Mouse (Mus musculus) gastrocnemius, postnatal 10 days (tissue): ENCODE measurements around the gene Map3k15. TPM values are rescaled to one million over a fixed set of nuclear protein-coding genes. Genes with fewer than 3 reads are reported as not detected.

Source experiments
- DNase-seq: peaks from one replicate; pipeline ENCODE4 v3.0.0; 2021; ENCODE audit warnings: mixed read lengths
- long read RNA-seq, 2 experiments: library from polyadenylated mRNA; stranded (forward); transcript quantifications; one replicate each; pipeline ENCODE4 v2.0.0; 2021
- total RNA-seq, 2 experiments: library from RNA; stranded (reverse); gene quantifications; 2 replicates each; pipeline ENCODE4 v1.2.3; 2021

Map3k15 gene
- under 1 TPM; 0.16 to 0.41 TPM for total RNA-seq
- long read RNA-seq, experiment 1 = 0 reads
- long read RNA-seq, experiment 2 = 0 reads

DNA sequence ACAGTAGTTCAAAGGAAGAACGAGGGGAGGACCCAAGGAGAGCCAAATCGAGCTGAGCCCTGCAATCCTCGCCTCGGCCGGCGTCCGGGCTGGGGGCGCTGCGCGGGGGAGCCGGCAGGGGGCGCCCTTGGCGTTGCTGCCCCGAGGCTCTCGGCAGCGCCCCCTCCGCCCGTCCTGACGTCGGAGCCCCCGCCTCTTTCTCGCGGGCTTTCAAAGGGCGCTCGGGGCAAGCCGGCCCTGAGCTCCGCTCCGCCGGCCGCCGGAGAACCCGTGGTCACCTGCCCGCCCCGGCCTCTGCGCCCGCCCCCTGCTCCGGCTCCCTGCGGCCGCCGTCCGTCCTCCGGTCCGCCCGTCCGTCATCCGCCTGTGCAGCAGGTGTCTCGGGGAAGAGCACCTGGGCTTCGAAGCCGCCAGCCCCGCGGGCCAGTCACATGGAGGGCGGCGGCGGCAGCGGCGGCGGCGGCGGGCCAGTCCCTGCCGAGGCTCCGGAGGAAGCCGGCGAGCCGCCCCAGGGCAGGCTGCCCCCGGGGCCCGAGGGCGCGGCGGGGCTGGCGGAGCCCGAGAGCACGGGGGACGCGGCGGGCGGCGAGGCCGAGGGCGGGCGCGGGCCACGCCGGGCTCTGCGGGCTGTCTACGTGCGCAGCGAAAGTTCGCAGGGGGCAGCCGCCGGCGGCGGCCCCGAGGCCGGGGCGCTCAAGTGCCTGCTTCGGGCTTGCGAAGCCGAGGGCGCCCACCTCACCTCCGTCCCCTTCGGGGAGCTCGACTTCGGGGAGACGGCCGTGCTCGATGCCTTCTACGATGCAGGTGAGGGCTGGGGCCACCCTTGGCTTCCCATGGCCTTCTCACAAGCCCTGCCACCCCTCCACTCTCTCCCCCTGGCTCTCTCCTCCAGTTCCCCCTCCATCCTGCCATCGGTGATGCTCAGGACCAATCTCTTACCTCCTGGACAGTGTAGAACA is at the start of gene Map3k15:
TSS of gene Map3k15 (plus strand) at position 432 of the 959 bp plus-strand sequence.
- DNase-seq = peak; percentile 55

- peak; percentile 13 for DNase-seq
Measured at GRCm38 (mm10) chrX:159942569-159942968, 45.7 kb upstream of the Map3k15 start.

GRCm38 (mm10) chrX:159943586-159943985 is 44.6 kb upstream of the Map3k15 start:
- no peak for DNase-seq

DNA sequence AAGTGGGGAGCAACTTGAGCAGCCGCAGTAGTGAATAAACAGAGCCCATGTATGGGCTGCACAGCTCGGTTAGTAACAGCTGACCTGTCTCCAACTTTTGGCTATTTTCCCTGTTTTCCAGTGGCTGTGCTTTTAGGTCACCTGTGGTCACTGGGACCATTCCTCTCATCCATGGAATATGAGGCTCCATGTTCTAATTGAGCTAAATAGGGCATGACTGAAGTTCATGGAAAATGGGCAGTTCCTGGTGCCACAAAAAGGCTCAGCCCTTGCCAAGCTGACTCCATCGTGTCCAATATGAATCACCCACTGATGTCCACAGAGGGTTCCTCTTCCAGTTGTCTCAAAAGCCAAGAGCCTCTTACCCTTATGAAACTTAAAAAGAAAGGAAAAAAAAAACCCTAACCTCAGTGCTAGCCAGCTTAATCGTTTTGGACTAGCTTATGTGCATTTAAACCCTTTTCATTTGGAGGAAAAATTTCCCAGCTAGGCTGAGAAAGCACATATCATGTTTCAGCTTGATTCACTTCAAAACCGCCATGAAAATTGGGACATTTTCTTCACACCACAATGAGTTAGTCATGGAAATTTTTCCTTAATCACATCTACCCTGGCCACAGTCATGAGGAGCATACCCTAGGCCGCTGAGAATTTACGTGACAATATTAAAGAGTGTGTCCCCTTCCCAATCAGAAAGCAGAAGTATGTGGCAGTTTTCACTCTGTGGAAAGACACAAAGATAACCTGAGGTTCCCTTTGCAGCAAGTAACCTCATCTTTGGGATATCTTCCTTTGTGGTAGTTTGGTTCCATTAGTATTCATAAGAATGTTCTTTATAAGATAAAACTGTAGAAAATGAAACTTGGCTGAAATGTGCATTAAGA is 34.4 kb upstream of the Map3k15 start:
- DNase-seq = no peak

DNA sequence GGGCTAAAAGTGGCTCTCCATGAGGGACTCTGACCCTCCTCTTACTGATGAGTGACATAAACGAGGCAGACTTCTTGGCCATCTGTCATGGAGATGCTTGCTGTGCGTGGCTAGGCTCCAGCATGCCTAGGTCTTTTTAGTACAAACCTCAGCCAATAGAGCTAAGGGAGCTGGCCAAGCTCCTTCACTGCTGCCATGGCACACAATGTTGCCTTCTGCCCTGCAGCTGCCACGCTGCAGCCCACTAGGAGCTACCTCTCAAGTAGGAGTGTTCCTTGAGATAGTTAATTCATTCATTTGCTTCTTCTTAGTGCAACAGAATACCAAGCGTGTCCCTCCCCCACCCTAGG is 33.8 kb upstream of the Map3k15 start:
- no peak for DNase-seq

DNA sequence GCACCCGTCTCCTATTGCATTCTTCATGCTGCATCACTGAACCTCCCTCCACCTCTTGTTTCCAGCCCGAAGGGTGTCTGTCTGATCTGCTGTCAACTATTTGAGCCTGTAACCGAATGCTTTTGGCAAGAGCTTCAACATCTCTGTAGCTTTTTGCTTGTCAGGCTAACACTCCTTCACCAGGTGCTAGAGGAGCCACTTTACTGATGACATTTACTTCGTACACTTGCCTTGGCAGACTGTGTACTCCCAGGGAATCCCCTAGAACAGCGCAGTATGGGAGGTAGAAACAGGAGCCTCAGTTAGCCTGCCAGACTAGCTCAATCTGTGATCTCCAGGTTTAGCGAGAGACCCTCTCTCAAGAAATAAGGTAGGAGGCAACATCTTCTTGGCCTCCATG is 32.8 kb upstream of the Map3k15 start:
- no peak for DNase-seq

- DNase-seq = no peak
Measured at GRCm38 (mm10) chrX:159961385-159961784, 26.8 kb upstream of the Map3k15 start.

GRCm38 (mm10) chrX:159963273-159963672 is 25.0 kb upstream of the Map3k15 start:
- peak; percentile 32 for DNase-seq

DNA sequence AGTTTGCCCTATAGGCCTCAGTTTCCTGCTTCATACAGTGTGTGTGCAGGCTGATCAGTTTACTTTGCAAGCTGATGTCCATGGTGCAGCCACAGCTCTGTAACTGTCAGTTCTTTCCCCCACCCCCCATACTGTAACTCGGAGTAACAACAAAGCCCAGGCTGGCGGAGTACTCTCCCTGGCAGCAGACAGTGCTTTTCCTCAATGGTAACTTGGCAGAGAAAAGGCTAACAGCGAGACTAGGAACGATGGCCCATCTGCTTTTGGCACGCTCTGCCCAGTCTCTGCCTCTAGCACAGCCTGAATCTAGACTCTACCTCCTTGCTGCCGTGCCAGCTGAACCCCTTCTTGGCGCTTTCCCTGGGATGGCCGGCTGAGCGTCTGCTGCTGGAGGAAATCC is 24.3 kb upstream of the Map3k15 start:
- DNase-seq = no peak

- no peak for DNase-seq
Measured at GRCm38 (mm10) chrX:159969025-159969424, 19.2 kb upstream of the Map3k15 start.

DNA sequence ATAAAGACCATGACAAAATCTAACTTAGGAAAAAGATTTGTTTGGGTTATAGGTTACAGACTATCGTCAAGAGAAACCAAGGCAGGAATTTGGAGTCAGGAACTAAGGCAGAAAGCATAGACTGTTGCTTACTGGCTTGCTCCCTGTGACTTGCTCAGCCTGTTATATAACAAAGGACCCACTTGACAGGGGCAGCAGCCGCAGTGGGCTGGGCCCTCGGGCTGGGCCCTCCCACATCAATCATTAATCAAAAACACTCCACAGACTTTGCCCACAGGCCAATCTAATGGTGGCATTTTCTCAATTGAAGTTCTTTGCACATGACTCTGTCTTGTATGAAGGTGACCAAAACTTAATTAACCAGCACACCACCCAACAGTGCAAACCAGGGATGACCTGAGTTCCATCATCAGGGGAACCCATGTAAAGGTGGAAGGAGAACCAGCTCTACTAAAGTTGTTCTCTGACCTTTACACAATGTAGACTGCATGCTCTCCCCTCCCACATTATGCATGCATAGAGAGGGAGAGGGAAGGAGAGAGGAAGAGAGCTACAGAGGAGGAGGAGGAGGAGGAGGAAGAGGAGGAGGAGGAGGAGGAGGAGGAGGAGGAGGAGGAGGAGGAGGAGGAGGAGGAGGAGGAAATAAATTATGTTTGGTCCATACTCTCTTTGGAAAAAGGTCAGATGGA is 17.0 kb upstream of the Map3k15 start:
- DNase-seq = no peak

DNA sequence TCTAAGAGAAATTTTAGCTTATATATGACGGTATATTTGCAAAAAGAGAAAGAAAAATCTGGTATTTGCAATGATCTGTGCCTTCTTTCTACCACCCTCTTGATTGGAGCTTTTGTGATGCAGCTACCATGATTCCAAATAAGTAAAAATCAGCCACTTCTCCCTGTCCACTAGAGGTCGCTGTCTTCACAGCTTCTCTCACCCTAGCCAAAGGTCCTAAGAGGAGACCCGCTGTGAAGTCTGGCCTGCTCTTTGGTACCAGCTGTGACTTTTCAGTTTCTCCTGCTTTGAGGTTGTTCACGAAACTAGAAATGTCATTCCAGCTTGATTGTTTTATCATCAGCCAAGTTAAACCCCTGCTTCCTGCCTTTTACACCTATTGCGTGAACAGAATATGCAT is 14.5 kb upstream of the Map3k15 start:
- DNase-seq = no peak

- no peak for DNase-seq
Measured at GRCm38 (mm10) chrX:159976243-159976642, 12.0 kb upstream of the Map3k15 start.

DNA sequence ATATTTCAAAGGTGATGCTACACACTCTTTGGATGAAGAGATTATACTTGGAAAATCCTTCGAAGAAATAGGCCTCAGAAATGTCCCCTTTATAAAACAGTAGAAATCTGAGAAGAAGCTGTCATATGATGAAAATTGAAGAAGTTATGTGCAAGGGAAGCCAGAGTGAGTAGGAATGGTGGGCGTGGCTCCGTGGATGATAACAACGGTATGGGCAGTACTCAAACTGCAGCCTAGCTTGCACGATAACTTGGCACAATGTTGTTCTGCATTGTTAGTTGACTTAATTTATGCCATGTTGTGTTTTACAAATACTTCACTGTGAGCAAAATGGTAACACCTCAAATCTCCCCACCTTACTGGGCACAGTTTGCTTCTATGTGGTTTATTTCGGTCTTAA is 7.6 kb downstream of the Map3k15 start:
- no peak for DNase-seq

DNA sequence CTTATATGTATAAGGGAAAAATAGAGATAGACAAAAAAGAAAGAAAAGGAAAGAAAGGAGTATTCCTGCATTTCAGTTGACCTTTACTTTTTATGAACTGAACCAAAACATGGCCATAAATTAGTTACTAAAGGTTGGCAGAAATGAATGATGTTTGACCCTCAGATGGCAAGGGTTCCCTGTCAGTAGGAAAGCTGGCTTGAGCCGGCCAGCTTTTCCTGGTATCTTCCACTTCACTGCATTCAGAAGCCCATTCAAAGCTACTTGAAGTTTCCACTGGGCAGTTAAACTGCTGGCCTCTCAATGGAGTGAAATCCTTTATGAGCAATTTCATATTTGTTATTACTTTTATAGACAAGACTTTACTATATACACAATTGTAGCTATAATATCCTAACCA is 65.1 kb downstream of the Map3k15 start:
- no peak for DNase-seq

- DNase-seq = no peak
Measured at GRCm38 (mm10) chrX:160054643-160055042, 66.4 kb downstream of the Map3k15 start.

- DNase-seq = no peak
Measured at GRCm38 (mm10) chrX:160091973-160092372, 103.7 kb downstream of the Map3k15 start.

DNA sequence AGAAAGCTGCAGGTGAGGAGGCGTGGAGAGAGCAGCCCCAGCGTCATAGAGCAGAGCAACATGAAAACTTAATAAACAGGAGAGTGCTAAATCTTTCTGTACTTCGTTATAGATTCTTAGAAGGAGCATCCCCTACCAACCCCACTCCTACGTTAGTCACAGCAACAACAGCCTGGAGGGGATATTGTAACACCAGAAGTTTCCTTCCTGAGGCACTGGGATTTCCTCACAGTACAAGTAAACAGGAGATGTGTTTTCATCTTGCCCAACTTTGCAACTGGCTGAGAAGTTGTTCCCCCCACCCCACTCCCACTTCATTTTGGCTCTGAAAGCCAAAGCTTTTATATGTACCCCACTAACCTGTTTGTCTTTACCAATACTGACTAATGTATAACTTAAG is 119.6 kb downstream of the Map3k15 start:
- DNase-seq = no peak

GRCm38 (mm10) chrX:160113777-160114176 is 125.5 kb downstream of the Map3k15 start:
- no peak for DNase-seq

GRCm38 (mm10) chrX:160116074-160116473 is 127.8 kb downstream of the Map3k15 start:
- DNase-seq = no peak

- DNase-seq = peak; percentile 31
Measured at GRCm38 (mm10) chrX:160116658-160117057, 128.4 kb downstream of the Map3k15 start.

GRCm38 (mm10) chrX:160134136-160134843 is 146.1 kb downstream of the Map3k15 start:
- DNase-seq = no peak
